Mouse (Mus musculus): Measurements from ENCODE around the gene Epha1.

- no peak for TF ChIP-seq NRF1 (IDR thresholded peaks at IDR 0.05; ENCODE audit: insufficient read depth, low read depth, low read length, poor library complexity, severe bottlenecking)
- TF ChIP-seq CTCF (IDR thresholded peaks at IDR 0.05 in 2 of 3, conservative IDR thresholded peaks at IDR 0.05 in 1 of 3; ENCODE audit: control insufficient read depth in 1 of 3, insufficient read depth in 1 of 3, low read depth in 2 of 3, low read length in 3 of 3, poor library complexity in 1 of 3, severe bottlenecking in 1 of 3) = no peak
- TF ChIP-seq MYB (IDR thresholded peaks at IDR 0.05; ENCODE audit: low read depth, low read length) = no peak
- no peak for TF ChIP-seq UBTF (IDR thresholded peaks at IDR 0.05; ENCODE audit: borderline replicate concordance, insufficient read depth, low read depth, low read length)
- no peak for TF ChIP-seq MEF2A (IDR thresholded peaks at IDR 0.05; ENCODE audit: extremely low read depth, insufficient replicate concordance, low read depth, low read length, poor library complexity, severe bottlenecking)
- TF ChIP-seq EP300 (IDR thresholded peaks at IDR 0.05; ENCODE audit: low read depth in 1 of 2, low read length in 2 of 2) = no peak
- no peak for TF ChIP-seq POLR2A (IDR thresholded peaks at IDR 0.05; ENCODE audit: control insufficient read depth in 1 of 2, insufficient read depth in 1 of 2, low read depth in 1 of 2, low read length in 2 of 2, poor library complexity in 1 of 2)
- no peak for TF ChIP-seq RAD21 (IDR thresholded peaks at IDR 0.05; ENCODE audit: low read depth, low read length)
- TF ChIP-seq USF1 (IDR thresholded peaks at IDR 0.05; ENCODE audit: low read depth, low read length) = no peak
- TF ChIP-seq MAZ (IDR thresholded peaks at IDR 0.05; ENCODE audit: low read depth, low read length) = no peak
These were observed 32.1 kb upstream of the Epha1 start, which contains the start of gene Tas2r135 for GRCm38 (mm10) chr6:42405134-42405533.

Measured in MEL (cell line).